Mouse (Mus musculus) T-helper 17 cell (primary cell): ENCODE measurements around the gene Tnc.

Experiments used
- in situ Hi-C, 2 experiments: fragments of 300-600 bp; cut with MboI, MseI; formaldehyde crosslinking; loops; 1 replicate in 1 of 2; 2 replicates in 1 of 2; pipeline ENCODE4 v1.15.1; 2025; ENCODE audit warnings: high pct_unique_total_duplicates in 2 of 2

Tnc gene

DNA sequence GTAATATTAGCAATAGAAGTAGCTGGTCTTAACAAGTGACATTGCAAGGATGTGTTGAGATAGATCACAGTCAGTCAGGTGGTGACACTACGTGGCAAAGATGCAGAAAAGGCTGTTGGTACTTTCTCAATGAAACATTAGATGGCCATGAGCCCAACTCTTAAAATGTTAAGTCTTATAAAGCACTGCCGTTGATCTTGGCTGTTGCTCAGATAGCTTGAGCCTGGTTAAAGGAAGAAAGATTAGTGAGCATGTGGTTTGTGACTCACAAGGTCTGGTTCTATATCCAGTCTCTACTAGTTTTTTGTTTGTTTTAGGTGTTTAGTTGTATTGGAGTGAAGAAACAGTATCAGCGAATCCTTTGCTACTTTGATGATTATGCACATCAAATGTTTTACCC lies 76.9 kb downstream of the Tnc start:
- in situ Hi-C loops = no loop called here

DNA sequence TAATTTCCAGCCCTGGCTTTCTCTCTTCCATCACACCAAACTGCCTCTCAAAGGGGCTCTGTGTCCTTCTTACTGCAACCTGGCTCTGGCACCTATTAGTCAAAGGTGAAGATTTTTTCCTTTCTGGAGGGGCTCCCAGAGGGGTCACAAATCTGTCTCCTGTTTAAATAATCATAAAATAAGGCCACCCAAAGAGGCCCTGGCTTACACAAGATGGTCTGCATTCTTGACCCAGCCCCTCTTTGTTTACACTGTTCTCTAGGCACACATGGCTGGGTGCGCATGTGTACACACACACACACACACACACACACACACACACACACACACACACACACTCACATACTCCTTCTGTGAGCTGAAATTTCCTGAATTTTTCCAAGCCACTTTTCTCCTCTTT lies 83.4 kb downstream of the Tnc start:
- in situ Hi-C loops = no loop called here

DNA sequence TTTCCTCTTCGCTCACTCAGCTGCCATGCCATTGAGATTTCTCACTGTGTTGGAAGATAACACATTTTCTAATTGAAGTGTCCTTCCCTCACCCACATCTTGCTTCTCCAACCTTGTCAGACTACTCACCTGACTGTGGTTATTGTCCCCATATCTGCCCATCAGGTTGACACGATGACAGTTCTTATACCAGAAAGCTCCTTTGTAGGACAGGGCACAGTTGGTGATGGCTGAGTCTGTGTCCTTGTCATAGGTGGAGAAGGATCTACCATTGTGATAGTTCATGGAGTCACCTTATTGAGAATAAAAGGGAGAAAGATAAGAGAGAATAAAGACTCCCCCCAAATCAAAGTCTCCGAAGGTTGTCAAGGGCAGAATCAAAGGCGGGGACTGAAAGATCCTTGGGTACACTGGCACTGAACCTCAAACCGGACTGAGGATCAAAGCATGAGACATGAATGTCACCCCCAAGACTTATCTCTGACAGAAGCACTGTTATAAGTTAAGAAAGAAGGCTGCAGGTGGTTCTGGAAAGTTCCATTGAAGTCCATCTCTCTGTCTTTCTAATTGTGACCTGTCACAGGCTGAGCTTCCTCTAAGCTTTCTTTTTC lies 84.9 kb downstream of the Tnc start:
- in situ Hi-C loops = no loop called here

DNA sequence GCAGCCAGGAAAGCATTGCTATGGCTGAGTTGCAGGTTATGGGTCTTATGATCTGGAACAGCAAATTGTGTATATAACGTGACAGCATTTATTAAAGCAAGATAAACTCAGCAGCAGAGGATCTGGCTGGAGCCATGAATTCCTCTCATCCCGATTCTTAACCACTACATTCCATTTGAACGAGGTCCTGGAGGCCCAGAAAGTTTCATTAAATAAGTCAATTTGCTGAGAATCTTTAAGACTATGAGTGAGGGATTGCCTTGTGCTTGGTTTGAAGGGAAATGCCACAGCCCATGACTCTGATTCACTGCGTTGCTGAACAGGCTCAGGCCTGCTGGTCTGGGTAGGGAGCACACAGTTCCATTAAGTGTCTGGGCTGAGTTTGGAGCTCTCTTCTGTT lies 88.2 kb downstream of the Tnc start:
- in situ Hi-C loops = no loop called here

DNA sequence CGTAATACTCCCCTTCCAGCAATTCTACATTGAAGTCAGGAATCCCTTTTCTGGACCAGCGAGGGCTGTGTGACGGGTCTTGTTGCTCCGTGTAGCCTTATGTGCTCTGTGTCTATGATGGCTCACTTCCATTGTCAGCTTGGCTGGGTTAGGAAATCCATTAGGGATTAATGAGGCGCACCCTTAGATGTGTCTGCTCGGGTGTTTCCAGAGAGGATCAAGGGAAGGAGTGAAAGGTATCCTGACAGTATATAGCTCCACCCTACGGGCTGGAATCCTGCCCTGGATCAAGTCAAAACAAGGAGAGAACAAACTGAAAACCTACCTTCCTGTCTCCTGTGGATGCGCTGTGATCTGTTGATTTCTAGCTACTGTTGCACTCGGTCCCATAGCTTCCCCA lies 96.8 kb downstream of the Tnc start:
- in situ Hi-C loops = loop anchor here in 1 of 2 experiments (5.0 kb wide), 1 partner anchor 433 kb away; no protein-coding TSS in a partner anchor

DNA sequence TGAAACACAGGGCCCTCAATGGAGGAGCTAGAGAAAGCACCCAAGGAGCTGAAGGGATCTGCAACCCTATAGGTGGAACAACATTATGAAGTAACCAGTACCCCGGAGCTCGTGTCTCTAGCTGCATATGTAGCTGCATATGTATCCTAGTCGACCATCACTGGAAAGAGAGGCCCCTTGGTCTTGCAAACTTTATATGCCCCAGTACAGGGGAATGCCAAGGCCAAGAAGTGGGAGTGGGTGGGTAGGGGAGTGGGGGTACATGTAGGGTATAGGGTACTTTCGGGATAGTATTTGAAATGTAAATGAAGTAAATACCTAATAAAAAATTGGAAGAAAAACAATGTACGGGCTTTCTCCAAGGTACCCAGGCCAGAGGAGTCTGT lies 98.1 kb downstream of the Tnc start:
- in situ Hi-C loops = loop anchor here (5.0 kb wide), 3 partner anchors 86 to 446 kb away; partner anchors contain the start of gene Tnfsf8 (in 1 of the 2)

DNA sequence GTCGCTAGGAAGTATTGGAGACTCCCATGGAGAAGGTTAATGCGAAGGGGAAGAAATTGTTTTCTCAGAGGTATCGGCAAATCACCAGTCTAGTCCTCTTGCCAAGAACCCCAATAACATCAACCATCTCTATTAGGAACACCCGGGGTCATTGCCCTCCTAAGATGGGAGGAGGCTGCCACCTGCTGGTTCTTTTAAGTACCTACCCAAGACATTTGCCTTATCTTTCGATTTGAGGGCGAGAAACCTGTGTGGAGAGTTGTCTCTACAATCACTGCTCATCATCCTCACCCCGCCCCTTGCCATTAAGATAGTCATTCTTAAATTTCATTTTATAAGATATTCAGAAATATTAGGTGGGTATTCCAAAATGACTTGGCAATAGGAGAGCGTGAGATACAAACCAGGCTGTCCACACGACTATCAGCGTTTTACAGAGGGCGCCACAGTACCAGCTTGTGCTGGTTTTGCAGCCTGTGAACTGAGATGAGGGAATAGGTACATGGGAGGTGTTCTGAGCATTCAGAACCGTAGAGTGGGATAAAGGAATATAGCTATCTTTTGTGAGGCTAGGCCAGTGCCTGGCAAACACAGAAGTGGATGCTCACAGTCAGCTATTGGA lies 98.6 kb downstream of the Tnc start:
- in situ Hi-C loops = loop anchor here (5.0 kb wide), 3 partner anchors 86 to 446 kb away; partner anchors contain the start of gene Tnfsf8 (in 1 of the 2)

DNA sequence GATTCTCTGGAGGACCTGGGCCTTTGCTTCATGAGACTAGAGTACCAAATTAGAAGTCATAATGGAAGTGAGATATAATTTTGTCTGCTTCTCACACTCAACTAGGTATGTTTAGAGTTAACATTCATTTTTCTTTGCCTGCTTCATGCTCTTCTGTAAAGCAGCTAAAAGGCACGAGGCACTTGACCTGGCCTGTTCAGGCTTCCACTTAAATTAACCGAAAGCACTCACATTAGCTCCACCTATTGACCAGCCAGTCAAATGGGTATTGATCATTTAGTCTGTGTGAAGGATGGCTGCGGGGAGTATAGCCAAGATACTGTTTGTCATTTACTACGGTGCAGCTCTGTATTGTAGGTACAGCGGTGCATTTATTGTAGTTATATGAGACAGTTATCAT lies 103.0 kb downstream of the Tnc start:
- in situ Hi-C loops = loop anchor here in 1 of 2 experiments (5.0 kb wide), 3 partner anchors 82 to 537 kb away; partner anchors contain the start of gene Tnfsf8

DNA sequence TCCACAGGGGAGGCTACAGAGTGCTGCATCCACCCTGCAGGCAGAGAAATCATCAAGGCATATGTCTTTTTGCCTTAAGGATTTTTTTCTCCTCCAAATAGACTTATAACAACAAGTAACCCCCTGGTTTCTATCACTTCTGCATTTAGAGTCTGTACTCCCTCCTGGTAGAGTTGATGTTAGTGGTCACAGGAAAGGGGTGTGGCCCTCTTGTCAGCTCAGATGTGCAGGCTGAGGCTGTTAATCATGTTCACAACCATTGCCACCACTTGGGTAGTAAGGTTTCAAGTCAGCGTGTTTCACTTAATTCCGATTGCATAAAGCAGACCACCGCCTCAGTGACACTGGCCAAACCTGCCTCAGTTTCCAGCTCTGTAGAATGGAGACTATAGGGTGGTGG lies 103.9 kb downstream of the Tnc start:
- in situ Hi-C loops = loop anchor here in 1 of 2 experiments (5.0 kb wide), 3 partner anchors 81 to 536 kb away; partner anchors contain the start of gene Tnfsf8

DNA sequence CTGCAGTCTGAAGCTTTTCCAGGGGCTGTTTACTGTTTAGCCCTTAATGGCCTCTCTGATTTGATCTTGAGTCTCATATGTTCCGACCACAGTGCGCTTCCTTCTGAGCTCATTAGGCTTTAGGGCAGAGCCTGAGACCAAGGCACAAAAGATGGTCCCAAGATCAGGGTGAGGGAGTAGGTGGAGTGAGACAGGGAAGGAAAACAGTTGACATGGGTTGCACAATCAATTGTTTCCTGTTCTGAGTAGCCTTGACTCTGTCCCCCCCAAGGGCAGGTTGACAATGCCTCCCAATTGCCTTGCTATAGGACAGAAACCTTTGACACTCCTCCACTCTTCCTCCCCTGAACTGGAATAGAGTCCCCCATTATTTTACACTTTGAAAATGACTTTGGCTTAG lies 105.4 kb downstream of the Tnc start:
- in situ Hi-C loops = loop anchor here in 1 of 2 experiments (5.0 kb wide), 3 partner anchors 79 to 534 kb away; partner anchors contain the start of gene Tnfsf8

DNA sequence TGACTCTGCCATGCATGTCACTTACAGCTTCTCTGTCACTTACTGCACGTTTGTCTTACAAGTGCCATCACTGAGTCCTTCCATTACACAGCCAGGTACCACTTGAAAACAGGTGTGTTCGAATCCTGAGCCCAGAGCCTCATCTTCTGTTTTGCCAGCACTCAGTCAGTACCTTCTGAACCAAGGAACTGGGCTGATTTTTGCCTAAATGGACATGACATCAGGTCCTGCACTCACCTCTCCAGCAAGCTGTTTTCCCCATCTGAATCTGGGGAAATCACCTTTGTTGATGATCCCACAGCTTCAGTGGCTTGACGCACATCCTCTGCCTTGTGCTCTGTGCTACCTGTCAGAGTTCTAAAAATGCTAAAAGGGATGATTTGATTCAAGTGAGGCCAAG lies 107.4 kb downstream of the Tnc start:
- in situ Hi-C loops = loop anchor here (5.0 to 10.0 kb wide), 4 partner anchors 42 to 525 kb away; no protein-coding TSS in a partner anchor

DNA sequence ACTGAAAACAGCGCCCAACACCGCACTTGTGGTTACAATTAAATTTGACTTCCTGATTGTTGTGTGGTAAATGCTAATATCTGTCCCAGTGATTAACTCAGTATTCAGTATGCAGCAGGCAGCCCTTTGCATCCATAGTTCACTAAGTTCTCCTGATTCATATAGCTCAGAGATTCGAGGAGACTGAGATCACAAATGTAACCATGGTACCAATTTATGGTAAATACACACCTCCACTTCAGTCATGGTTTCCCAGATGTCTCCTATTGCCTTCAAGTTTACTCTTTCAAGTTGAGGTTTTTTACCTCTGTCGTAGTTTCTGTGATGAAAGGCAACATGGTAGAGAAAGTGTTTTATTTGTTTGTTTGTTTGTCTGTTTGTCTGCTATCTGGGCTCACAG lies 110.9 kb downstream of the Tnc start:
- in situ Hi-C loops = loop anchor here (5.0 to 10.0 kb wide), 4 partner anchors 39 to 521 kb away; no protein-coding TSS in a partner anchor

DNA sequence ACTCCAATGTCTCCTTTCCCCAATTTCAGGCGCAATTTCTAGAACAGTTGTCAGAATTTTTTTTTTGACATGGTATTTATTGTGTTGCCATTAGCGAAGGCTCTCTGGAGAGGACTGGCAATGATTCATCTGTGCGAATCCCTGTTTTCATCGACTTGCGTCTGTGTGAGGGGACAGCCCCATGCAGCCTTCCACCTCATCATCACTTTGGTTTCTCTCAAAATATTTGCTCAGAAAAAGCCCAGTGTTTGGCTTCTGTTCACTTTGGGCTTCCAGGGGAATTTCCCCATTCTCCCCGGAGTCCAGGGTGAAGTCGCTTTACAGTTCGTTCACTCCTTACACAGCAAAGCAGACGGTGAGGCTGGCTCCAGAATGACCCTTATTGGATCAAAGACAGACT lies 111.5 kb downstream of the Tnc start:
- in situ Hi-C loops = loop anchor here (5.0 to 10.0 kb wide), 4 partner anchors 38 to 521 kb away; no protein-coding TSS in a partner anchor

DNA sequence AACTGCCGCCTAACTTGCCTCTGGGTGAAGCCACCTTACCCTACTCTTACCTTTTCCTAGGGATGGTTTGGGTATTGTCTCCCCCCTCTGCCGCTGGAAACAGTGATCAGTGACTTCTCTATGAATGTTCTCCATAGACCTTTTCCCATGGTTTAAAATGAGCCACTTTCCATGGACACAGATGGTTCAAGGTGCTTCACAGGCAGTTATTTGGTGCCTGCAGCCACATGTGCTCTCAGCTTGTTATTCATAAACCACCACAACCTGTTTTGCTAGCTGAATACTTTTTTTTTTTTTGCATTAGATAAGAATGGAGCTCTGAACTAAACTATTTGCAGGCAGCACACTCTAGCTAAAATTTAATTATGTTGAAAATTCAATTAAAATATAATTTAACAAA lies 116.0 kb downstream of the Tnc start:
- in situ Hi-C loops = loop anchor here in 1 of 2 experiments (10.0 kb wide), 1 partner anchor 516 kb away; no protein-coding TSS in a partner anchor

DNA sequence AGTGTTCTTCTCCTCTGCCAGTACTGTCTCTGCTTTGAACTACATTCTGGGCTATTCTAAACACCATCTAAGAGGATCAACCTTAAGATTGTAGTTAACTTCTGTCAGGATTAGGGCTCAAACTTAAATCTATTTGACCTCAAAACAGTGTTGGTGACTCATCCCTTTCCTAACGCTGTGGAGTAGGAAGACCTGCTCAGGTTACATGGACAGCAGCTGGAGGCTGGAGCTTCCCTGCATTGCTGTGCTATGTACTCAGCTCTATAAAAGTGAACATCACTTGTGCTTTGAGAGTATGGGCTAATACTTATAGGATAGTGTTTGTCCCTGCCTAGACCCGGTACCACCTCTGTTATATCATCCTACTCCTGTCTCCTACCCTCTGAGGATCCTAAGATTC lies 117.3 kb downstream of the Tnc start:
- in situ Hi-C loops = no loop called here

DNA sequence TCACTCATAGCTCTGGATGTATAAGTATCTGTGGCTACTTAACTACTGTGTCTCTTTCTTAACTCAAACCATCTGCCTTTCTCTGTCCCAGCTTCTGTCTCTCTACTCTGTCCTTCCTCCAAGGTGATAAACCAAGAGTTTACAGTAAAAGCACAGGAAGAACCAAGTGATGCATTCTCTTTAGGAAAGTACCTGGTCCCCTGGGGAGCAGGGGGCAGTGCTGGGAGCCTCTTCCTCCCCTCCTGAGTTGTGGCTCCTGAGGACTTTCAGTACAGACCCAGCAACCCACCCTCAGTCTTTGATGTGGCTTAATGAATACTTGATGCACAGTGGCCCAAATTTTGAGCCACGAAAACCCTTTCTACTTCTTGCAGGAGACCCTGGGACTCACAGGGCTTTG lies 118.6 kb downstream of the Tnc start:
- in situ Hi-C loops = no loop called here

DNA sequence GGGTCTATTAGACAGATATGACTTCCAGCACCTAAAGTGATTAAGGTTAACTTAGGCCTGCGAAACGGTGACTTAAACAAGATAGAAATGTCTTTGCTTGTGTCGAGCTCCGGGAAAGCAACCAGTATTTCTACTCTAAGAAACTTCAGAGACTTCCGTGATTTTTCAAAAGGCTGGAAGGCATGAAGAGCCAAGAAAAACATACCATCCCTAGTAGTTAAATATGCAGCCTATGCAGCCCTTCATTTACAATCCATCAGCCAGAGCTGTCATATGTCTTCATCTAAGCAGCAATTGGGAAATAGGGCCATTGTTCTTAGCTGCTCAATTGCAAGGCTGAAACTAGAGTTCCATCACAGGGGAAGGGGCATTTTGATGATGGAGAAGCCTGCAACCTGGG lies 129.6 kb downstream of the Tnc start:
- in situ Hi-C loops = no loop called here

DNA sequence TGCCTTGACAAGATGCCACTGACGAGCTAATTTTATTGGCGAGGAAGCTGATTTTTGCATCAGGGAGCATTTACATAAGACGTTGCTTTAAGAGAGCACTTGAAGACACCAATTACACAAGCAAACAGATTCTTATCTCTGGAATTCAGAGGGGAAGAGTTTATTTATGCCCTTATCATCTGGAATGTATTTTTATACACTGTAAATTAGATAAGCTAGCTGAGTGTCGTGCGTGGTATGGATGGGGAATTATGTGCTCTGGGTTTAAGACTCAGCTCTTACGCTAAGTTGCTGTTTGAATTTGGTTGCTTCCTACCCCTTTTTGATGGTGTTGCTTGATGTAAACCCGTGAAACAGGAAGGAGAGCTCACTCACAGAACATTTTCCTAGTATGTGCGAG lies 130.1 kb downstream of the Tnc start:
- in situ Hi-C loops = no loop called here

DNA sequence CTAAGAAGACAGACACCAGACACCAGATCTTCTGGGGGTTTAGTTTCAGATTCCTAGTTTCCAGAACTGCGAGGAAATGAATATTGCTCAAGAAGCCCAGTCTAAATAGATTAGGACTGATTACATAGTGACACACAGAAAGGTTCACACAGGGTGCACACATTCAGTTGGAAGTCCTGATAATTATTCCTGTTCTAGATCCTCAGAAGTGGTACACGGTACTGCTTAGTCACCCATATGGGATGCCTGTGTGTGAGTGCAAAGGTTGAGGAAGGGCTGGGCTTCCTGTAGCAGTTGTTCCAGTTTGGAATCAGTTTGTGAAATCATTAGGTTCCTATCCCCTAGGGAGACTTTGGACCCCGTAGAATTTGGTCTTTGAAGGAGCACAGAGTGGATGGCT lies 130.5 kb downstream of the Tnc start:
- in situ Hi-C loops = no loop called here
